Mouse (Mus musculus) erythroblast, embryonic 14.5 days (primary cell): ENCODE results near the gene Pgm1.

Source experiments
- GATA1 ChIP-seq: IDR thresholded peaks from 2 replicates; pipeline ENCODE4 v1.6.1; 2012; ENCODE audit warnings: low read length, inconsistent platforms, mixed read lengths
- TAL1 ChIP-seq: IDR thresholded peaks from 3 replicates; pipeline ENCODE4 v1.6.1; 2012; ENCODE audit warnings: low read length, inconsistent platforms, mixed read lengths

DNA sequence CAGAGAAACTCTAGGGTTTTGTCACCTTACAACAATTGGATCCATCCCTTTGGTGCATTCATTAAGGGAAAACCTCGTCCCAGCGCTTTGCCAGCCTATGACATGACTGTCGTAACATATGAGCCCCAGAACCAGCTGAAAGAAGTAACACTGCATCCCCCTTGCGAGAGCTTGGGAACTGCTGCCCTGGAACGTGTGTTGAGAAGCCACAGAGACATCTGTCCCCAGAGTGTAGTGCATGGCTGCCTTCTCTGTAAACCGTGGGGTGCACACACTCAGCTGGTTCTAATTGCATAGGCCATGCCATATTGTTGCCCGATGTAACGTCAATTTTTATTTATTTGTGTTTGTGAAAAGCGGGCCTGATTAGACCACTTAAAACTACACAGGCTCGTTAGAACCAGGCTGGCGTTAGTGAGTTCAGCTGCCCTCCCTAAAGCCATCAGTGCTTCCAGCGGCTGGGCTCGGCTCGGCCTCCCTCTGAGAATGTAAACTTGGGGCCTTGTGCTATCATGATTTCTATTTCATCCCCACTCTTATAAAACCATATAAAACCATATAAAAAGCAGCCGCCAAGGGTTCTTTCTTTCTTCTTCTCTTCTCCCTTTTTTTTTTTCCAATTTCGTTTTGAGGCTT is 106.8 kb downstream of the Pgm1 start:
- TF ChIP-seq GATA1 (no peak), TAL1 (no peak)
